Mouse (Mus musculus) heart, embryonic 13.5 days (tissue): ENCODE measurements around the gene Usp6nl. TPM values are rescaled to one million over a fixed set of nuclear protein-coding genes. Genes with fewer than 3 reads are reported as not detected.

Source experiments
- polyA plus RNA-seq: library from polyadenylated mRNA; unstranded; fragments of >200 nt; fragmentation: Nextera tagmentation; extraction: Ambion mirVana; gene quantifications from 2 replicates; pipeline ENCODE4 v1.2.1, GENCODE M21; 2015

Usp6nl gene
- polyA plus RNA-seq, 1 experiment from 2014 or later: 5.5 TPM

Other genes with a start within 250 kb of the Usp6nl start
- 11.0 and 14.6 TPM in 2 replicates for gene Proser2, start 192.5 kb upstream of the Usp6nl start, polyA plus RNA-seq
- gene Echdc3, start 109.6 kb upstream of the Usp6nl start, polyA plus RNA-seq: 7.7 and 8.8 TPM in 2 replicates